Mouse (Mus musculus): Measurements from ENCODE around the gene Madd. TPM values are rescaled to one million over a fixed set of nuclear protein-coding genes. Genes with fewer than 3 reads are reported as not detected.

The Madd gene
- polyA plus RNA-seq, 1 experiment from 2014 or later: 23.1 TPM

DNA sequence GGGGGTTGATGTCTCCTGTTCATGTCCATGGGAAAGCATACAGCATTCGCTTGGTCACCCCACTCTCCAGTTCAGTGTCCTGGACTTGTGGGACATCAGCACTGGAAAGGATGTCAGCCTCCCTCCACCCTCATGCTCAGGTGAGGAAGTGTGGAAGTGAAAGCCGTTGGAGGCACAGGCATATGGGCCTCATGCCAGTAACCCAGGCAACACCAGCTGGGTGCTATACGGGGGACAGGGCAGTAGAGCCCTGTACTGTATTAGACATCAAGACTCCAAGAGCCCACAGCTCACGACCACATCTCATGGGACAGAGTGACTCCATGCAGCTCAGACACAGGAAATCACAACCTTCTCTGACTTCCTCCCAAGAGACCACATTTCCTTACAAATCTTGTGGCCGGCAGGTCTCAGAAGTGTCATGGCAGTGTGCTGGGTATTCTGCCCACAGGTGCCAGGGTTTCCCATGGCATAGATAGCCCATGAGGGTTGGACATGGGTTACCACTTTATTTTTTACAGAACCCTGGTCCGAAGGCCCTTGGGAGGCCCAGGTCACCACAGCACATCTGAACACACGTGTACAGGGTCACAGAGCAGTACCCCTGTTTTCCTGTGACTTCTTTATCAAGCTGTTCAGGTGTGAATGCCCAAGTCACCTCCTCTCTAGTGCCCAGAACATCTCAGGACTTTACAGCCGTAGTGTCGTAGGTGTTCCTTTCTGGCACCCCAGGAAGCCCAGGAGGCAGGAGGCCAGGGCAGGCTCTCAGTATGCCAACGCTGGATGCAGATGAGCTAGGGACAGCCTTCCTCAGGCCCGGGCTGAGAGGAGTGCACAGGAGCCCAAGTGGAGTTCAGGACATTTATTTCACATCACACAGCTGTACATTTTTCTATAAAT is 46.9 kb downstream of the Madd start:
- H3K36me3 ChIP-seq: peaks cover 48% of the 10 kb centered on the region
- 87% methylated on average over 11 of the region's 11 CpGs for WGBS
- no peak overlapping the region for H3K4me3 ChIP-seq
- H3K27ac ChIP-seq: no peak overlapping the region
- no peak for DNase-seq (ENCODE audit: low spot score)
- H3K9me3 ChIP-seq: no peaks in the 10 kb centered on the region
- no peaks in the 10 kb centered on the region for H3K27me3 ChIP-seq (ENCODE audit: insufficient read depth, poor library complexity, severe bottlenecking)
- no peaks in the 10 kb centered on the region for H3K4me1 ChIP-seq (replicated peaks)

GRCm38 (mm10) chr2:91132035-91132434 is 51.6 kb downstream of the Madd start:
- Histone ChIP-seq H3K4me3 (no peak overlapping the region), H3K27me3 (ENCODE audit: insufficient read depth, poor library complexity, severe bottlenecking) (no peaks in the 10 kb centered on the region), H3K27ac (no peak overlapping the region), H3K4me1 (replicated peaks) (no peaks in the 10 kb centered on the region), H3K9me3 (no peaks in the 10 kb centered on the region), H3K36me3 (0 out of 2 replicates have a peak, but pooled peaks cover 1% of the 10 kb centered on the region)
- no peak for DNase-seq (ENCODE audit: low spot score)
- WGBS: 86% methylated on average over 3 of the region's 3 CpGs

GRCm38 (mm10) chr2:91131251-91131650 is 52.4 kb downstream of the Madd start:
- Histone ChIP-seq H3K36me3 (no peaks in the 10 kb centered on the region), H3K27me3 (ENCODE audit: insufficient read depth, poor library complexity, severe bottlenecking) (no peaks in the 10 kb centered on the region), H3K4me1 (replicated peaks) (no peaks in the 10 kb centered on the region), H3K9me3 (no peaks in the 10 kb centered on the region), H3K27ac (no peak overlapping the region), H3K4me3 (no peak overlapping the region)
- DNase-seq (ENCODE audit: low spot score): no peak
- WGBS: 90% methylated on average over 15 of the region's 15 CpGs

DNA sequence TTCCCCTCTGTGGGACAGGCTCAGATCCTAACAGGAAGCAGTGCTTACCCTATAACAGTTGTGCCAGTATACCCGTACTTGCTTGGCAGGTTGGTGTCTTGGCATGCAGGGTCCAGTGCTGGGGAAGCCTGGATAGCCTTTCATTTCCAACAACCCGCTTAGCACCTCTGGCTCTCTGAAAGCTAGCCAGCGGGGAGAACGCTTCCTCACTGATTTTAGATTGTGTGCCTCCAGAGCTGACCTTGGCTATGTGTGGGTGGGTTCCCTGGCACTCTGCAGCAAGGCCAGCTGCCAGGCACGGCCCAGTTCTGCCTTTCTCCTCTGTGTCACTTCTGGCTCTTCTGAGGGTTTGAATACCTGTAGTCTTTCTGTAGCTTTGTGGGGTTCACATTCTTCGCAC is 53.5 kb downstream of the Madd start:
- Histone ChIP-seq H3K27ac (no peak overlapping the region), H3K27me3 (ENCODE audit: insufficient read depth, poor library complexity, severe bottlenecking) (no peaks in the 10 kb centered on the region), H3K4me1 (replicated peaks) (no peaks in the 10 kb centered on the region), H3K4me3 (no peak overlapping the region), H3K36me3 (no peaks in the 10 kb centered on the region), H3K9me3 (no peaks in the 10 kb centered on the region)
- 88% methylated on average over 6 of the region's 6 CpGs for WGBS
- no peak for DNase-seq (ENCODE audit: low spot score)

GRCm38 (mm10) chr2:91128761-91129160 is 54.9 kb downstream of the Madd start:
- Histone ChIP-seq H3K4me1 (replicated peaks) (no peaks in the 10 kb centered on the region), H3K4me3 (no peak overlapping the region), H3K27ac (no peak overlapping the region), H3K27me3 (ENCODE audit: insufficient read depth, poor library complexity, severe bottlenecking) (no peaks in the 10 kb centered on the region), H3K36me3 (no peaks in the 10 kb centered on the region), H3K9me3 (no peaks in the 10 kb centered on the region)
- no peak for DNase-seq (ENCODE audit: low spot score)
- WGBS: 83% methylated on average over 5 of the region's 5 CpGs

DNA sequence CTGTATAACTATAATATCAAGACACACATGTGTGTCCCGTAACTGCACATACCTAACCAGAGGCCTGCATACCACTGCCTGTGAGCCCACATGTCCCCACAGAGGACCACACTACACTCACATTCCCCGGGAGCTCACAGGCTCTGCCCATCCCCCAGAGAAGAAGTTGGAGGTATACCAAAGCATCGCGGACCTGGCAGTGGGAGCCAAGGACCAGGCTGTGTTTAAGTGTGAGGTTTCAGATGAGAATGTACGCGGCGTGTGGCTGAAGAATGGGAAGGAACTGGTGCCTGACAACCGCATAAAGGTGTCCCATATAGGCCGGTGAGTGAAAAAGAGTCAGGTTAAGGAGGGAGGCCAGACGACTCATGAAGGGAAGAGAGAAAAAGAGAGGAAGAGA is 58.5 kb downstream of the Madd start:
- no peaks in the 10 kb centered on the region for H3K4me1 ChIP-seq (replicated peaks)
- no peaks in the 10 kb centered on the region for H3K27me3 ChIP-seq (ENCODE audit: insufficient read depth, poor library complexity, severe bottlenecking)
- no peaks in the 10 kb centered on the region for H3K9me3 ChIP-seq
- no peak overlapping the region for H3K27ac ChIP-seq
- H3K4me3 ChIP-seq: no peak overlapping the region
- H3K36me3 ChIP-seq: no peaks in the 10 kb centered on the region
- DNase-seq (ENCODE audit: low spot score): no peak
- WGBS: 89% methylated on average over 10 of the region's 10 CpGs

DNA sequence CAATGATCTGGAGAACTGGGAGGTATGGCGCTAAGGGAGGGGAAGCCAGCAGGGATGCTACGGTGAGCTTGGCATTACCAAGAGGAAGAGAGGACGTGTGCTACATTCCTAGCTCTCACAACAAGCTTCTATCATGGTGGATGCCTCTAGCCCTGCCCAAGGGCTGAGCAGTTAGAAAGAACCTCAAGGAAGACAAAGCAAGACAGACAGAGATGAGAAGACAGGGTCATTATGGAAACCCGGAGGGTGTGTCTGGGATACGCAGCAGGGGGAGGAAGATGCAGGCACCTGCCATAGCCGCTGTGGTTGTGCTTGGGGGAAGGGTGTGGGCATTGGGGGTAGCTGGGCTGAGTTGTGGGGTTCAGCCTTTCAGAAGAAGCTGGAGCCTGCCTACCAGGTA is 60.1 kb downstream of the Madd start:
- WGBS: 79% methylated on average over 6 of the region's 6 CpGs
- H3K4me1 ChIP-seq (replicated peaks): 0 out of 2 replicates have a peak, but pooled peaks cover 6% of the 10 kb centered on the region

GRCm38 (mm10) chr2:91121497-91121896 is 62.1 kb downstream of the Madd start:
- Histone ChIP-seq H3K27me3 (ENCODE audit: insufficient read depth, poor library complexity, severe bottlenecking) (peaks cover 11% of the 10 kb centered on the region), H3K27ac (no peak overlapping the region), H3K9me3 (no peaks in the 10 kb centered on the region), H3K36me3 (no peaks in the 10 kb centered on the region), H3K4me3 (no peak overlapping the region), H3K4me1 (replicated peaks) (0 out of 2 replicates have a peak, but pooled peaks cover 7% of the 10 kb centered on the region)
- DNase-seq (ENCODE audit: low spot score): no peak
- WGBS: 63% methylated on average over 8 of the region's 8 CpGs

More for the DNA sequence above, 60.1 kb downstream of the Madd start:
- no peak overlapping the region for H3K27ac ChIP-seq
- H3K36me3 ChIP-seq: no peaks in the 10 kb centered on the region
- no peak for DNase-seq (ENCODE audit: low spot score)
- H3K9me3 ChIP-seq: no peaks in the 10 kb centered on the region
- H3K4me3 ChIP-seq: no peak overlapping the region
- H3K27me3 ChIP-seq (ENCODE audit: insufficient read depth, poor library complexity, severe bottlenecking): no peaks in the 10 kb centered on the region

GRCm38 (mm10) chr2:91121011-91121410 is 62.6 kb downstream of the Madd start:
- H3K36me3 ChIP-seq: no peaks in the 10 kb centered on the region
- H3K27me3 ChIP-seq (ENCODE audit: insufficient read depth, poor library complexity, severe bottlenecking): peaks cover 16% of the 10 kb centered on the region
- no peaks in the 10 kb centered on the region for H3K9me3 ChIP-seq
- 86% methylated on average over 6 of the region's 6 CpGs for WGBS
- H3K27ac ChIP-seq: no peak overlapping the region
- DNase-seq (ENCODE audit: low spot score): no peak
- 0 out of 2 replicates have a peak, but pooled peaks cover 7% of the 10 kb centered on the region for H3K4me1 ChIP-seq (replicated peaks)
- H3K4me3 ChIP-seq: no peak overlapping the region

- no peaks in the 10 kb centered on the region for H3K9me3 ChIP-seq
- H3K4me3 ChIP-seq: no peak overlapping the region
- DNase-seq (ENCODE audit: low spot score): no peak
- H3K4me1 ChIP-seq (replicated peaks): peaks cover 12% of the 10 kb centered on the region
- no peak overlapping the region for H3K27ac ChIP-seq
- H3K27me3 ChIP-seq (ENCODE audit: insufficient read depth, poor library complexity, severe bottlenecking): peaks cover 23% of the 10 kb centered on the region
- WGBS: 79% methylated on average over 6 of the region's 6 CpGs
- H3K36me3 ChIP-seq: no peaks in the 10 kb centered on the region
Observed at GRCm38 (mm10) chr2:91120261-91120671, 63.4 kb downstream of the Madd start.

GRCm38 (mm10) chr2:91119551-91119950 is 64.1 kb downstream of the Madd start:
- 85% methylated on average over 6 of the region's 6 CpGs for WGBS
- Histone ChIP-seq H3K4me3 (no peak overlapping the region), H3K9me3 (no peaks in the 10 kb centered on the region), H3K36me3 (no peaks in the 10 kb centered on the region), H3K27ac (no peak overlapping the region), H3K27me3 (ENCODE audit: insufficient read depth, poor library complexity, severe bottlenecking) (peaks cover 23% of the 10 kb centered on the region), H3K4me1 (replicated peaks) (peaks cover 20% of the 10 kb centered on the region)
- DNase-seq (ENCODE audit: low spot score): no peak

- Histone ChIP-seq H3K27ac (no peak overlapping the region), H3K27me3 (ENCODE audit: insufficient read depth, poor library complexity, severe bottlenecking) (peaks cover 23% of the 10 kb centered on the region), H3K36me3 (no peaks in the 10 kb centered on the region), H3K4me1 (replicated peaks) (peaks cover 20% of the 10 kb centered on the region), H3K4me3 (no peak overlapping the region), H3K9me3 (no peaks in the 10 kb centered on the region)
- no peak for DNase-seq (ENCODE audit: low spot score)
- WGBS: 90% methylated on average over 19 of the region's 19 CpGs
Observed at GRCm38 (mm10) chr2:91119061-91119460, 64.6 kb downstream of the Madd start.

DNA sequence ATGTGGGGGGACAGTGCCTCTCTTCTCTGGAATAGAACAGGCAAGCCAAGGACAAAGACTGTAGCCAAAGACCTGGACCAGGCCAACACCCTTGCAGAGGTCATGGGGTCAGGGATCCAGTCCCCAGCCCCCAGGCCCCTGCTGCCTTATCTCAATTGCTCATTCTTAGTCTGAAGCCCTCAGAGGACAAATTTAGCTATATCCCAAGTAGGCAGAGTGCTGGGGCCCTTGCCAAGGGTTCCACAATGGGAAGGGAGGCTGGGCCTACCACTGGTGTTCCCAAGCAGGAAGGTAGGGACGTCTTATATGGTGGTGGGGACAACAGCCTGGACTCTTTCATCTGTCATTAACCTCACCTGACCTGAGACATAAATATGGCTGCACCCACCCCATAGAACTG is 65.0 kb downstream of the Madd start:
- peaks cover 24% of the 10 kb centered on the region for H3K27me3 ChIP-seq (ENCODE audit: insufficient read depth, poor library complexity, severe bottlenecking)
- WGBS: 77% methylated on average over 1 of the region's 1 CpGs

More for the DNA sequence above, 65.0 kb downstream of the Madd start:
- Histone ChIP-seq H3K4me1 (replicated peaks) (peaks cover 20% of the 10 kb centered on the region), H3K4me3 (no peak overlapping the region), H3K9me3 (no peaks in the 10 kb centered on the region), H3K36me3 (no peaks in the 10 kb centered on the region), H3K27ac (no peak overlapping the region)
- no peak for DNase-seq (ENCODE audit: low spot score)
